Mouse (Mus musculus) heart, embryonic 15.5 days (tissue): Measurements from ENCODE around the gene AC161166.1. TPM values are rescaled to one million over a fixed set of nuclear protein-coding genes. Genes with fewer than 3 reads are reported as not detected.

Experiments
- ATAC-seq: fragments of 200-750 bp; cut with Nextera tagmentation; replicated peaks from 2 replicates; pipeline ENCODE4 v1.8.0; 2017; ENCODE audit warnings: low read depth, moderate TSS enrichment; ENCODE audit not compliant: insufficient number of reproducible peaks, insufficient read depth, low FRiP score
- H3K27ac ChIP-seq: fragments of 300-500 bp; sonication (generic); 2 replicates; pipeline ENCODE4 v1.5.1; 2015; ENCODE audit warnings: mild to moderate bottlenecking, inconsistent platforms
- H3K27me3 ChIP-seq: fragments of 300-500 bp; sonication (generic); 2 replicates; pipeline ENCODE4 v1.6.1; 2015; ENCODE audit warnings: inconsistent platforms
- H3K36me3 ChIP-seq: fragments of 300-500 bp; sonication (generic); 2 replicates; pipeline ENCODE4 v1.6.1; 2015; ENCODE audit warnings: mild to moderate bottlenecking, inconsistent platforms
- H3K4me1 ChIP-seq: fragments of 300-500 bp; sonication (generic); replicated peaks from 2 replicates; pipeline ENCODE4 v1.6.1; 2015; ENCODE audit warnings: inconsistent platforms
- H3K4me2 ChIP-seq: fragments of 300-500 bp; sonication (generic); 2 replicates; pipeline ENCODE4 v1.6.1; 2015; ENCODE audit warnings: inconsistent platforms, mild to moderate bottlenecking, moderate library complexity
- H3K4me3 ChIP-seq: fragments of 300-500 bp; sonication (generic); 2 replicates; pipeline ENCODE4 v1.5.1; 2015; ENCODE audit warnings: mild to moderate bottlenecking, inconsistent platforms
- H3K9ac ChIP-seq: fragments of 300-500 bp; sonication (generic); 2 replicates; pipeline ENCODE4 v1.6.1; 2015; ENCODE audit warnings: mild to moderate bottlenecking, inconsistent platforms
- H3K9me3 ChIP-seq: fragments of 300-500 bp; sonication (generic); replicated peaks from 2 replicates; pipeline ENCODE4 v1.6.1; 2016; ENCODE audit warnings: inconsistent platforms
- WGBS: fragments of 180-500 bp; shearing (Covaris S2); methylation state at CpG from one replicate; pipeline ENCODE4 v1.1.7; 2015; ENCODE audit warnings: mixed read lengths; 5-methylcytosine and 5-hydroxymethylcytosine counted together
- polyA plus RNA-seq: library from polyadenylated mRNA; unstranded; fragments of >200 nt; fragmentation: Nextera tagmentation; extraction: Ambion mirVana; gene quantifications from 2 replicates; pipeline ENCODE4 v1.2.1, GENCODE M21; 2015

Gene AC161166.1
- polyA plus RNA-seq, 1 experiment from 2014 or later, result 0.29 TPM

DNA sequence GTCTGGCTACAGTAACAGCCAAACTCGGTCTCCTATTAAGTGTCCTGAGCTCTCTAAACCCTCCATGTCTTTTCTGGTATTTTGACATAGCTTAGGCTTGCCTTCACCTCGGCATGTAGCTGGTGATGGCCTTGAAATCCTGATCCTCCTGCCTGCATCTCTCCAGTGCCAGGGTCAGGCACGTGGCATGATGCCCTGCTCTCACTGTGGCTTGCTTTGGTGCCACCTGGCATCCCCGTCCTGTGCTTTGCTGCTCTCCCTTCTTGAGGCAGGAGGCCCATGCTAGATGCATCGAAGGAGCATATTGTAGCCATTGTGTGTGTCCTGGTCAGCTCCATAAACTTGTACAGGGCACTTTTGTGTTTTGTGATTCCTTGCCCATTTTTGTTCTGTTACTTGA lies 25.3 kb upstream of the AC161166.1 start:
- ATAC-seq, result no peak
- H3K9me3 ChIP-seq, result no peaks in the 10 kb centered on the region
- H3K27ac ChIP-seq, result no peak overlapping the region
- H3K27me3 ChIP-seq, result no peaks in the 10 kb centered on the region
- H3K4me2 ChIP-seq, result no peak overlapping the region
- peaks cover 6% of the 10 kb centered on the region; the same call in 1 of the 2 replicates for H3K4me1 ChIP-seq
- no peak overlapping the region for H3K4me3 ChIP-seq
- 66% methylated on average over 5 of the region's 5 CpGs for WGBS
- H3K9ac ChIP-seq, result no peak overlapping the region
- H3K36me3 ChIP-seq, result peaks cover 24% of the 10 kb centered on the region

DNA sequence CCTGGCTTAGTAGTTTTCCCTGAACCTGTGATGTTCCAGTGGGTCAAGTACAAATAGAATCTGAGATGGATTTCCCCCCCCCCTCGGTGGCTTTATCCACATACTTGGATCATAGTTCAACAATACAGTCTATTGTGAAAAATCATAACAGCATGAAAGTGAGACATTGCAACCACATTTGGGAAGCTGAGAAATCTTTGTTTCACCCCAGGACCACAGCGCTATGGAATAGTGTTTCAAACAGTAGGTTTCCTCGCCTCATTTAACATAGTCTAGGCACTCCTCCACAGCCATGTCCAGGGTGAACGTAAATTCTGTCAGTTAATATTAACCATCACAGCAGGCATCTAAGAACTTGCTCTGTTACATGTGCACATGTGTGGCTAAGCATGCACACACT lies 24.8 kb upstream of the AC161166.1 start:
- no peak overlapping the region for H3K4me3 ChIP-seq
- H3K9me3 ChIP-seq, result no peaks in the 10 kb centered on the region
- 81% methylated on average over 4 of the region's 4 CpGs for WGBS
- no peaks in the 10 kb centered on the region for H3K27me3 ChIP-seq
- ATAC-seq, result no peak
- peaks cover 24% of the 10 kb centered on the region for H3K36me3 ChIP-seq
- no peak overlapping the region for H3K27ac ChIP-seq
- peaks cover 10% of the 10 kb centered on the region for H3K4me1 ChIP-seq
- no peak overlapping the region for H3K9ac ChIP-seq
- no peak overlapping the region for H3K4me2 ChIP-seq

GRCm38 (mm10) chr7:24534301-24534700 lies 22.0 kb upstream of the AC161166.1 start:
- ATAC-seq, result no peak
- no peak overlapping the region for H3K27ac ChIP-seq
- peaks cover 24% of the 10 kb centered on the region for H3K36me3 ChIP-seq
- H3K4me2 ChIP-seq, result no peak overlapping the region
- no peaks in the 10 kb centered on the region for H3K9me3 ChIP-seq
- no peak overlapping the region for H3K9ac ChIP-seq
- no peaks in the 10 kb centered on the region for H3K27me3 ChIP-seq
- H3K4me3 ChIP-seq, result no peak overlapping the region
- WGBS, result 45% methylated on average over 19 of the region's 19 CpGs
- peaks cover 23% of the 10 kb centered on the region for H3K4me1 ChIP-seq

GRCm38 (mm10) chr7:24533806-24534205 lies 21.6 kb upstream of the AC161166.1 start:
- ATAC-seq, result no peak
- Histone ChIP-seq H3K27me3 (no peaks in the 10 kb centered on the region), H3K36me3 (peaks cover 24% of the 10 kb centered on the region), H3K4me1 (peaks cover 26% of the 10 kb centered on the region), H3K9ac (no peak overlapping the region), H3K9me3 (no peaks in the 10 kb centered on the region), H3K27ac (no peak overlapping the region), H3K4me2 (no peak overlapping the region), H3K4me3 (no peak overlapping the region)
- 40% methylated on average over 42 of the region's 42 CpGs for WGBS

DNA sequence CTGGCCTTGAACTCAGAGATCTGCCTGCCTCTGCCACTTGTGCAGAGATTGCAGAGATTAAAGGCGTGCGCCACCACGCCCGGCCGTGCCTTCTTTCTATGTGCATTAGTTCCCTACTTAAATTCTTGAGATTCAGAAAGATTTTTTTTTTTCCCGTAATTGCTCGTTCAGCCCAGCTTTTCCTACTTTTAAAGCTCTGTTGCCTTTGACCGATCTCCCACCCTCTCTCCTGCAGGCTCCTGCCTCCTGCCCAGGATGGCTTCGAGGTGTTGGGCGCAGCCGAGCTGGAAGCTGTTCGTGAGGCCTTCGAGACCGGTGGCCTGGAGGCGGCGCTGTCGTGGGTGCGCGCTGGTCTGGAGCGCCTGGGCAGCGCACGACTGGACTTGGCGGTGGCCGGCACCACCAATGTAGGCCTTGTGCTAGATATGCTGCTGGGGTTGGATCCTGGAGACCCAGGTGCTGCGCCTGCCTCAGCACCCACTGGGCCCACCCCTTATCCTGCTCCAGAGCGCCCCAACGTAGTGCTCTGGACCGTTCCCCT lies 20.8 kb upstream of the AC161166.1 start:
- 75% methylated on average over 28 of the region's 28 CpGs for whole genome bisulfite sequencing
- Histone ChIP-seq H3K9ac (no peak overlapping the region), H3K36me3 (peaks cover 24% of the 10 kb centered on the region), H3K9me3 (no peaks in the 10 kb centered on the region), H3K4me2 (no peak overlapping the region), H3K4me1 (peaks cover 26% of the 10 kb centered on the region), H3K27ac (no peak overlapping the region), H3K4me3 (no peak overlapping the region), H3K27me3 (no peaks in the 10 kb centered on the region)
- ATAC-seq, result no peak

- WGBS, result under 1% methylated on average over 43 of the region's 43 CpGs
These were observed 19.1 kb upstream of the AC161166.1 start for GRCm38 (mm10) chr7:24531211-24531971.

GRCm38 (mm10) chr7:24530062-24530931 lies 18.0 kb upstream of the AC161166.1 start, which contains the start of gene Irgq:
Irgq (plus strand) TSS chr7:24530689.
- H3K36me3 ChIP-seq, result peaks cover 15% of the 10 kb centered on the region
- H3K9ac ChIP-seq, result peak within 1 kb of the TSS; percentile 80
- H3K4me1 ChIP-seq, result peaks cover 26% of the 10 kb centered on the region
- peak; percentile 96 for ATAC-seq
- under 1% methylated on average over 44 of the region's 44 CpGs for WGBS
- peak within 1 kb of the TSS; percentile 88 for H3K27ac ChIP-seq
- no peaks in the 10 kb centered on the region for H3K27me3 ChIP-seq
- peak within 1 kb of the TSS; percentile 91 for H3K4me2 ChIP-seq
- no peaks in the 10 kb centered on the region for H3K9me3 ChIP-seq
- H3K4me3 ChIP-seq, result peak within 1 kb of the TSS; percentile 68

More at GRCm38 (mm10) chr7:24531211-24531971, 19.1 kb upstream of the AC161166.1 start:
- peaks cover 26% of the 10 kb centered on the region for H3K4me1 ChIP-seq
- H3K27ac ChIP-seq, result peak overlapping the region; percentile 88
- H3K27me3 ChIP-seq, result no peaks in the 10 kb centered on the region
- peak; percentile 51 for ATAC-seq
- peak overlapping the region; percentile 91 for H3K4me2 ChIP-seq
- H3K9me3 ChIP-seq, result no peaks in the 10 kb centered on the region
- peaks cover 24% of the 10 kb centered on the region for H3K36me3 ChIP-seq
- H3K4me3 ChIP-seq, result peak overlapping the region; percentile 68
- H3K9ac ChIP-seq, result peak overlapping the region; percentile 80

GRCm38 (mm10) chr7:24529580-24529979 lies 17.3 kb upstream of the AC161166.1 start:
- Histone ChIP-seq H3K4me1 (peaks cover 26% of the 10 kb centered on the region), H3K9me3 (no peaks in the 10 kb centered on the region), H3K27ac (peak overlapping the region; percentile 88), H3K36me3 (peaks cover 14% of the 10 kb centered on the region), H3K4me2 (peak overlapping the region; percentile 91), H3K9ac (peak overlapping the region; percentile 53), H3K4me3 (peak overlapping the region; percentile 68), H3K27me3 (no peaks in the 10 kb centered on the region)
- 52% methylated on average over 11 of the region's 11 CpGs for WGBS
- no peak for ATAC-seq

GRCm38 (mm10) chr7:24528861-24529260 lies 16.6 kb upstream of the AC161166.1 start:
- H3K4me2 ChIP-seq, result no peak overlapping the region
- WGBS, result 89% methylated on average over 11 of the region's 11 CpGs
- H3K27me3 ChIP-seq, result no peaks in the 10 kb centered on the region
- peaks cover 21% of the 10 kb centered on the region for H3K4me1 ChIP-seq
- no peak overlapping the region for H3K27ac ChIP-seq
- H3K4me3 ChIP-seq, result no peak overlapping the region
- H3K9ac ChIP-seq, result no peak overlapping the region
- ATAC-seq, result no peak
- peaks cover 8% of the 10 kb centered on the region for H3K36me3 ChIP-seq
- no peaks in the 10 kb centered on the region for H3K9me3 ChIP-seq

DNA sequence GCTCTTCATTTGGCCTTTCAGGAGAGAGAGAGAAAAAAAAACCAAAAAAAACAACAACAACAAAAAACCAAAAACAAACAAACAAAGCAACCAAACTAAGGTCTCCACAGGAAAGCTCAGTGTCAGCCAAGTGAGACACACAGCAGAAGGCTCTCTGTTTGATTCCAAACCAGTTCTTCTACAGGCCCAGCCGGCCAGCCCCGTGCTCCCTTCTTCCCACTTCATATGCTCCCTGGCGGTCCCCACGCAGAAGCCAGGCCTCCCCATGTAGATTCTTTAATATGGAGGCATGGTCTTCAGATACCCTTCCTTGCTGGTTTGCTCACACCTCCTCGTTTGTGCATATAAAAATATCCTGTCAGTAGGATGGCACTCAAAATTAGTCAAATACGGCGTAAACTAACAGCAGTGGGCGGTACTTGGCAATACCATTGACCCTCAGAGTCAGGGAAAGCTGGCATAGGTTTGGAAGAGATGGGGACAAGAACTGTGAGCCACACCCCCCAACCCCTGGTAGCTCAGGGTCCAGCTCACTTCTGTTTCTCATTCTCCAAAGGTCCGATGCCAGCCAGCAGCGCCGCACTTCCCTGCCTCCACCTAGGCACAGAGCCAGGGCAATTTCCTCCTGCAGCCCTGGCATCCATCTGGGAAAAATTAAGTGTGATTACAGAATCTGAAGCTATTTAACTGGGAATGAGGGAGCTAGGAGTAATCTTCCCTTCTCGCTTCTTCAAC lies 13.6 kb upstream of the AC161166.1 start:
- Histone ChIP-seq H3K36me3 (no peaks in the 10 kb centered on the region), H3K9me3 (no peaks in the 10 kb centered on the region), H3K4me2 (no peak overlapping the region), H3K4me1 (peaks cover 8% of the 10 kb centered on the region), H3K4me3 (no peak overlapping the region), H3K27me3 (no peaks in the 10 kb centered on the region), H3K27ac (no peak overlapping the region), H3K9ac (no peak overlapping the region)
- ATAC-seq, result no peak
- WGBS, result 76% methylated on average over 12 of the region's 12 CpGs

GRCm38 (mm10) chr7:24524978-24525377 lies 12.7 kb upstream of the AC161166.1 start:
- Histone ChIP-seq H3K9me3 (no peaks in the 10 kb centered on the region), H3K4me2 (no peak overlapping the region), H3K4me1 (peaks cover 8% of the 10 kb centered on the region), H3K36me3 (no peaks in the 10 kb centered on the region), H3K27me3 (no peaks in the 10 kb centered on the region), H3K27ac (no peak overlapping the region), H3K4me3 (no peak overlapping the region), H3K9ac (no peak overlapping the region)
- 81% methylated on average over 6 of the region's 6 CpGs for WGBS
- no peak for ATAC-seq
